Mouse (Mus musculus) kidney, postnatal 0 days (tissue): ENCODE measurements around the gene Sh3bp4. TPM values are rescaled to one million over a fixed set of nuclear protein-coding genes. Genes with fewer than 3 reads are reported as not detected.
A peak's percentile ranks its signal among the peaks of the same experiment; 100 is the strongest.

Experiments
- ATAC-seq: fragments of 200-750 bp; cut with Nextera tagmentation; replicated peaks from 2 replicates; pipeline ENCODE4 v1.8.0; 2017; ENCODE audit warnings: low read depth, moderate number of reproducible peaks, moderate TSS enrichment, moderate library complexity; ENCODE audit not compliant: low FRiP score
- DNase-seq: peaks from one replicate; pipeline ENCODE4 v3.0.0-alpha.2; 2016; ENCODE audit warnings: low spot score
- H3K27ac ChIP-seq: fragments of 300-500 bp; sonication (generic); 2 replicates; pipeline ENCODE4 v1.5.1; 2014; ENCODE audit warnings: mild to moderate bottlenecking
- H3K27me3 ChIP-seq: fragments of 300-500 bp; sonication (generic); 2 replicates; pipeline ENCODE4 v1.6.1; 2014; ENCODE audit warnings: low read length, mixed read lengths; ENCODE audit not compliant: insufficient read depth
- H3K36me3 ChIP-seq: fragments of 300-500 bp; sonication (generic); 2 replicates; pipeline ENCODE4 v1.6.1; 2014; ENCODE audit warnings: low read length, mixed read lengths; ENCODE audit not compliant: insufficient read depth
- H3K4me1 ChIP-seq: fragments of 300-500 bp; sonication (generic); replicated peaks from 2 replicates; pipeline ENCODE4 v1.6.1; 2014; ENCODE audit warnings: antibody characterized with exemption, low read length, mixed read lengths; ENCODE audit not compliant: insufficient read depth
- H3K4me2 ChIP-seq: fragments of 300-500 bp; sonication (generic); 2 replicates; pipeline ENCODE4 v1.6.1; 2014; ENCODE audit warnings: mild to moderate bottlenecking, low read length, moderate library complexity, mixed read lengths
- H3K4me3 ChIP-seq: fragments of 300-500 bp; sonication (generic); replicated peaks from 2 replicates; pipeline ENCODE4 v1.5.1; 2014; ENCODE audit warnings: low read depth, low read length
- H3K9ac ChIP-seq: fragments of 300-500 bp; sonication (generic); 2 replicates; pipeline ENCODE4 v1.6.1; 2014; ENCODE audit warnings: low read depth, low read length
- H3K9me3 ChIP-seq: fragments of 300-500 bp; sonication (generic); replicated peaks from 2 replicates; pipeline ENCODE4 v1.6.1; 2016; ENCODE audit warnings: low read length, inconsistent platforms, mixed read lengths
- CTCF ChIP-seq: IDR thresholded peaks from 2 replicates; pipeline ENCODE4 v1.5.1; 2016; ENCODE audit warnings: antibody characterized with exemption, low read depth, mild to moderate bottlenecking, moderate library complexity
- WGBS: fragments of 180-500 bp; shearing (Covaris S2); extraction: QIAGEN DNeasy Blood & Tissue Kit; methylation state at CpG from one replicate; pipeline ENCODE4 v1.1.7; 2014; 5-methylcytosine and 5-hydroxymethylcytosine counted together
- polyA plus RNA-seq: library from polyadenylated mRNA; unstranded; fragments of >200 nt; fragmentation: Nextera tagmentation; extraction: Ambion mirVana; gene quantifications from 2 replicates; pipeline ENCODE4 v1.2.1, GENCODE M21; 2015

The Sh3bp4 gene
- polyA plus RNA-seq, 1 experiment from 2014 or later, result 22.7 TPM

DNA sequence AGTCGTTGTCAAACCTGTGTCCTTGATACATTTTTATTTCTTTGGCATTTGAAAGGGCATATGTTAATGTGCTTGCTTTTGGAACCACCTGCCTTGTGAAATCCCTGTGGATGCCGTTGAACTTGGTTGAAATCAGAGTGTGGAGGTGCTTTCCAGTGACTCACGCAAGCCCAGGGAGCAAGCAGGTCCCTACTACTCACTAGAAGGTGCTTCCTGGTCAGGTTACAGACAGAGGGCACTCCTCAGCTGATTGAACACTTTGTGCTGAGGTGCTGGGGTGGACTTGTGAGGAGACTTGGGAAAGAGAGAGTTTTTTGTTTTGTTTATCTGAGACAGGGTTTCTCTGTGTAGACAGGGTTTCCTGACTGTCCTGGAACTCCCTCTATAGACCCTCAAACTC, 43.5 kb downstream of the Sh3bp4 start:
- ATAC-seq (no peak), DNase-seq (no peak)
- Histone ChIP-seq H3K27ac (peak overlapping the region; percentile 19; the same call in 1 of the 2 replicates), H3K36me3 (no peaks in the 10 kb centered on the region), H3K4me1 (peaks cover 46% of the 10 kb centered on the region), H3K4me2 (no peak overlapping the region), H3K4me3 (no peak overlapping the region), H3K9me3 (no peaks in the 10 kb centered on the region), H3K27me3 (no peaks in the 10 kb centered on the region), H3K9ac (no peak overlapping the region)
- 72% methylated on average over 3 of the region's 3 CpGs for WGBS
- TF ChIP-seq CTCF, result peak; percentile 31; the same call in 1 of the 2 replicates

DNA sequence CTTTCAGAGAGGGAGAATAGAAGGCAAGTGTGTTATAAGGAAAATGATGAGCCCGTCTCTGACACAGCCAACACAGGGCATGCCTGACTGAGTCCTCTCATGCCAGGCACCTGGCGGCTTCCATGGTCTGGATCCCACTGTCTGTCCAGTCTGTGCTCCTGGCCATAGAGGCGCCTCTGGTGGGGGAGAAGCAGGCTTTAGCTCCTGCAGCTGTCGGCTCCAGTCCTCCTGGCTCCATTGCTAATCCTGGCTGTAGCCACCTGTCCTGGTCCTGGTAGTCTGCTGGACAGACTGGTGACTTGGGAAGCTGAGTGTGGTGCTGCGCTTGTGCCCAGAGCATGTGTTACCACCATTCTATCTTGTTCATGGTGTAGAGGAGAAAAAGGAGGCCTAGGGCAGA, 46.8 kb downstream of the Sh3bp4 start:
- Histone ChIP-seq H3K9me3 (no peaks in the 10 kb centered on the region), H3K9ac (no peak overlapping the region), H3K4me3 (no peak overlapping the region), H3K4me2 (no peak overlapping the region), H3K27me3 (no peaks in the 10 kb centered on the region), H3K36me3 (no peaks in the 10 kb centered on the region), H3K27ac (no peak overlapping the region), H3K4me1 (peaks cover 44% of the 10 kb centered on the region; the same call in 1 of the 2 replicates)
- no peak for DNase-seq
- TF ChIP-seq CTCF, result no peak
- WGBS, result 54% methylated on average over 5 of the region's 5 CpGs
- no peak for ATAC-seq

DNA sequence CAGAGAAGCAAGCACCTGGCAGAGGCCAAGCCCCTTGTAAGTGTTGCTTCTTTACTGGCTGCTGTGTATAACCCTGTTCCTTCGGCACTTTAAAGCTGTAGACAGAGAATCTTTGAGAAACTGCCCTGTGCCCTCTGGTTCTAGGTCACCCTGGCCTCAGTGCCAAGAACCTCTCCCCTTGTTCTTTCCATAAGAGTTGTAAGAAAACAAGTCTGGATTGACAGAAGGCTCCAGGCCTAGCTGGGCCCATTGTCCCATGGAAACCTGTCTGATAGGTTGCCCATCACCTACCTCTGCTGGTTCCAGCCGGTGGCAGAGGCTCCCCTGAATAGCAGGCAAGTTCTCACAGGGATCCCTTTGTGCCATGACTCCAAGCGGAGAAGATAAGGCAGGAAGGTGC, 47.9 kb downstream of the Sh3bp4 start:
- peaks cover 44% of the 10 kb centered on the region; the same call in 1 of the 2 replicates for H3K4me1 ChIP-seq
- no peak for ATAC-seq
- no peaks in the 10 kb centered on the region for H3K27me3 ChIP-seq
- H3K36me3 ChIP-seq, result no peaks in the 10 kb centered on the region
- WGBS, result 89% methylated on average over 3 of the region's 3 CpGs
- TF ChIP-seq CTCF, result no peak
- no peak overlapping the region for H3K27ac ChIP-seq
- H3K4me2 ChIP-seq, result no peak overlapping the region
- H3K9ac ChIP-seq, result no peak overlapping the region
- no peak overlapping the region for H3K4me3 ChIP-seq
- no peaks in the 10 kb centered on the region for H3K9me3 ChIP-seq
- DNase-seq, result no peak

DNA sequence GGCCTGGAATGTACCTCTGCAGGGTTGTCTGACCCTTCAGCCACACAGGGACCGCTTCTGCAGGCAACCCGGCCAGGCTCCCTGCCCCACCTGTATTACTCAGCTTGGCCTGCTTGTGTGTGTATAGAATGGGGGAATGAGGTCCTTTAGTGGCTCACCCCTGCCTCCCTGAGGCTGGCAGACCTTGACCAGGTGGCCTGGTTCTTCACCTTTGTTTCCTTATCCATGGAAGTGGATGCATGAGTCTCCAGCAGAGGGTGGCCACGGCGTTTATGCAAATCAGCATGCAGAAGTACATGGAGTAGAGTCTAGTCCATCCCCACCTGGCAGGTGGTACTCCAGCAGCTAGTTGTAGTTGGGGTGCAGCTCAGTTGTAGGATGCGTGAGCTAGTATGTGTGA, 48.6 kb downstream of the Sh3bp4 start:
- no peaks in the 10 kb centered on the region for H3K36me3 ChIP-seq
- peak; percentile 34; the same call in 1 of the 2 replicates for TF ChIP-seq CTCF
- no peak overlapping the region for H3K4me3 ChIP-seq
- no peak for DNase-seq
- peaks cover 43% of the 10 kb centered on the region; the same call in 1 of the 2 replicates for H3K4me1 ChIP-seq
- H3K27me3 ChIP-seq, result no peaks in the 10 kb centered on the region
- no peak overlapping the region for H3K9ac ChIP-seq
- H3K4me2 ChIP-seq, result no peak overlapping the region
- no peaks in the 10 kb centered on the region for H3K9me3 ChIP-seq
- H3K27ac ChIP-seq, result no peak overlapping the region
- WGBS, result 73% methylated on average over 5 of the region's 5 CpGs
- no peak for ATAC-seq

DNA sequence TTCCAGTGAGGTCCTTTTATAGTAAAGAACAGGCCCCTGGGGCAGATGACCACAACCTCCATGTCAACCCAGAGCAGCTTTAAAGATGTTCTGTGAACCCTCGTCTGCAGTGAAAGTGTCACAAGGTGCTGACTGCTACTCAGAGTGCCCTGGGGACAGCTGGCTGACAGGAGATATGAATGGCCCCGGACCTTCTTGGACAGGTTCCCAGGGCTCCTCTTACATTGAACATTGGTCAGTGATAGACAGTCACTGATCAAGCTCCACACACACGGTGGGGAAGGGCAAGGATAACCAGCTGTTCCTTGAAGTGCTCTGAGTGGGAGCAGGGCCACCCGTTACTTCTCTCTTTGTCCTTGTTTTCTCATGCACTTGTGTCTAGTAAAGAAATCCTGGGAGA, 50.1 kb downstream of the Sh3bp4 start:
- TF ChIP-seq CTCF, result no peak
- Histone ChIP-seq H3K27me3 (no peaks in the 10 kb centered on the region), H3K4me3 (no peak overlapping the region), H3K4me1 (peaks cover 43% of the 10 kb centered on the region; the same call in 1 of the 2 replicates), H3K9me3 (no peaks in the 10 kb centered on the region), H3K9ac (no peak overlapping the region), H3K27ac (no peak overlapping the region), H3K4me2 (no peak overlapping the region), H3K36me3 (no peaks in the 10 kb centered on the region)
- ATAC-seq, result no peak
- no peak for DNase-seq
- WGBS, result 42% methylated on average over 4 of the region's 4 CpGs

DNA sequence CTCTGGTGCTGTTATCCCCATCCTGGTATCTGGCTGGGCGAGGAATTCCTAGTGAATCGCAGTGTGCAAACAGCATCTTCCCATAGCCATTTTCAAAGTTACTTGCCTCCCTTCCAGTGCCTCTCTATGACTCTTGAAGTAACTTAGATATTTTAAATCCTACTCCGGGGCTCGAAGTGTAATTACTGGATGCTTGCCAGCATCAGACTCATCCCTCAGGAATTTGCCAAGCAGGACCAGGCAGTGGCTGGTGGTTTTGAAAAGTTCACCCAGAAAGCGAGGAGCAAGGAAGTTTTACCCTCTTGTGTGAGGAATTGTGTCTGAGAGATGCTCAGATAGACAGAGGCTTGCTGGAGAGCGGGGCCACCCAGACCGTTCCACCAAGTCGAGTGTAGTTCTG, 51.3 kb downstream of the Sh3bp4 start:
- TF ChIP-seq CTCF, result no peak
- H3K36me3 ChIP-seq, result no peaks in the 10 kb centered on the region
- H3K27ac ChIP-seq, result no peak overlapping the region

DNA sequence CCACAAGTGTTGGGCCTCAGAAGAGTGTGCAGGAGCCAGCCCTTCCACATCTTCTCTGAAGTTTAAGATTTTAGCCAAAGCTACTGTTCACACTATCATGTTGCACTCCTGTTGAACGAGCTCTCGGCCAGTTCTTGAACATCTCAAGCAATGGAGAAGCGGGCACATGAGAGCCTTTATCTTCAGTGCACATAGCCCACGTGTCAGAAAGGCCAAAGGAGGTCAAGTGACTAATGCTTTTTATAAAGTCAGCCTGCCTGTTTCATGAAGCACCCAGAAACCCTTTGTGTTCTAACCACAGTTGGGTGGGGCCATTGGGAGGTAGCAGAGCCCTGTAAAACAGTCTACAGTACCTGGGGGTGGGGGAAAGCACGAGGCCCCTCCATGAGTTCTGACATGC, 52.2 kb downstream of the Sh3bp4 start:
- H3K4me2 ChIP-seq, result no peak overlapping the region
- TF ChIP-seq CTCF, result no peak
- no peak overlapping the region for H3K4me3 ChIP-seq
- 75% methylated on average over 5 of the region's 5 CpGs for WGBS
- ATAC-seq, result no peak
- no peak overlapping the region for H3K9ac ChIP-seq
- H3K36me3 ChIP-seq, result no peaks in the 10 kb centered on the region
- no peak for DNase-seq
- H3K4me1 ChIP-seq, result peaks cover 29% of the 10 kb centered on the region; the same call in 1 of the 2 replicates
- no peaks in the 10 kb centered on the region for H3K27me3 ChIP-seq
- no peaks in the 10 kb centered on the region for H3K9me3 ChIP-seq
- no peak overlapping the region for H3K27ac ChIP-seq

More for the DNA sequence above, 51.3 kb downstream of the Sh3bp4 start:
- Histone ChIP-seq H3K4me3 (no peak overlapping the region), H3K9me3 (no peaks in the 10 kb centered on the region), H3K9ac (no peak overlapping the region), H3K27me3 (no peaks in the 10 kb centered on the region), H3K4me1 (peaks cover 38% of the 10 kb centered on the region; the same call in 1 of the 2 replicates), H3K4me2 (no peak overlapping the region)
- WGBS, result 51% methylated on average over 8 of the region's 8 CpGs
- no peak for ATAC-seq
- DNase-seq, result peak; percentile 45
